Mouse (Mus musculus) embryo, embryonic 10.5 days (tissue): Measurements from ENCODE around the gene Nek10.
A peak's percentile ranks its signal among the peaks of the same experiment; 100 is the strongest.
"Not testable (repeated sequence)": the region's sequence is repeated elsewhere in the genome, so short reads cannot be mapped to it uniquely, and the experiment has no call there.

Experiments
- DNase-seq: peaks from one replicate; pipeline ENCODE4 v3.0.0-alpha.2; 2015; ENCODE audit warnings: low spot score

The Nek10 gene

DNA sequence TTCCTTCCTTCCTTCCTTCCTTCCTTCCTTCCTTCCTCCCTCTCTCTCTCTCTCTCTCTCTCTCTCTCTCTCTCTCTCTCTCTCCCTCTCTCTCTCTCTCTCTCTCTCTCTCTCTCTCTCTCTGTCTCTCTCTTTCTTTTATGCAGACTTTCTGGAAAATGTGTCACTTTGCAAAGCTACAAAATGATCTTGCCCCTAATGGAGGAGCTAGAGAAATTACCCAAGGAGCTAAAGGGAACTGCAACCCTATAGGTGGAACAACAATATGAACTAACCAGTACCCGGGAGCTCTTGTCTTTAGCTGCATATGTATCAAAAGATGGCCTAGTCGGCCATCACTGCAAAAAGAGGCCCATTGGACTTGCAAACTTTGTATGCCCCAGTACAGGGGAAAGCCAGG is at the start of gene Nek10:
Nek10 (plus strand) TSS at position 301 of the 400 bp plus-strand sequence.
- DNase-seq, result not testable (repeated sequence)

DNA sequence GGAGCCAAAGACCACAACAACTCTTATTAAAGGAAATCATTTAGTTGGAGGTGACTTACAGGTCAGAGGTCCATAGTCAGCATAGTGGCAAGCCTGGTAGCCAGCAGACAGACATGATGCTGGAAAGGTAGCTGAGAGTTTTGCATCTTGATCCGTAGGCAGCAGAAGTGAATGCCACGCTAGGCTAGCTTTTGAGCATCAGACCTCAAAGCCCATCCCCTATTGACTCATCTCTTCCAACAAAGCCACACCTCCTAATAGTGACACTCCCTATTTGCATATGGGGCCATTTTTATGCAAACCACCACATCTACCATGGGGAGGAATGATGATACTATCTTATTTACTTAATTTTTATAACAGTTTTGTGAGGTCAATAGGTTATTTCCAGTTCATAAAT is 22.0 kb upstream of the Nek10 start:
- DNase-seq, result no peak

DNA sequence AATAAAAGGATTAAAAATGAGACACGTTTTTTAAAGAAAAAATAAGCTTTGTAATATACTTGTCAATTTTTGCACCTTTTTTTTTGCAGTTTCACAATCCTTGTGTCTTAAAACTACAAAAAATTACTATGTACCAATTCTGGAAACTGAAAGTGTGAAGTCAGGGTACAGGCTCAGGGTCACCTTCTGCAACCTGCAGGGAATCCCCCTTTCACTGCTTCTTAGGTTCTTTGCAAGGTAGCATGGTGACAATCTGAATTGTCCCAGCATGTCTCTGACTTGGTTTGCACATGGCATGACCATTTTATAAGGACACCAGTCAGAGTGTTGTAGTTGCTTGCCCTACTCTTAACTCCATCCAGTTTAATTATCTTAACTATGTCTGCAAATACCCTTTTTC is 19.0 kb upstream of the Nek10 start:
- no peak for DNase-seq

DNA sequence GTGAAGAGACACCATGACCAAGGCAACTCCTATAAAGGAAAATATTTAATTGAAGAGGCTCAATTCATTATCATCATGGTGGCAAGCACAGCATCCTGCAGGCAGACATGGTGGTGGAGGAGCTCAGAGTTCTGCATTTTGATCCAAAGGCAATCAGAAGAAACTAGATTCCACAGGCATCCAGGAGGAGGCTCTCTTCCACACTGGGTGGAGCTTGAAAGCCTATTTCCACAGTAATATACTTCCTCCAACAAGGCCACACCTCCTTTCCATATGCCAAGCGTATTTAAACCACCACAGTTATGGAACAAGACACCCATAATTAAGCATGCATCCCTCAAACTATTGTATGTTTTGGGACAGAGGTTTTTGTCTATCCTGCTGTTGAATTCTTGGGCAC is 16.2 kb upstream of the Nek10 start:
- no peak for DNase-seq

DNA sequence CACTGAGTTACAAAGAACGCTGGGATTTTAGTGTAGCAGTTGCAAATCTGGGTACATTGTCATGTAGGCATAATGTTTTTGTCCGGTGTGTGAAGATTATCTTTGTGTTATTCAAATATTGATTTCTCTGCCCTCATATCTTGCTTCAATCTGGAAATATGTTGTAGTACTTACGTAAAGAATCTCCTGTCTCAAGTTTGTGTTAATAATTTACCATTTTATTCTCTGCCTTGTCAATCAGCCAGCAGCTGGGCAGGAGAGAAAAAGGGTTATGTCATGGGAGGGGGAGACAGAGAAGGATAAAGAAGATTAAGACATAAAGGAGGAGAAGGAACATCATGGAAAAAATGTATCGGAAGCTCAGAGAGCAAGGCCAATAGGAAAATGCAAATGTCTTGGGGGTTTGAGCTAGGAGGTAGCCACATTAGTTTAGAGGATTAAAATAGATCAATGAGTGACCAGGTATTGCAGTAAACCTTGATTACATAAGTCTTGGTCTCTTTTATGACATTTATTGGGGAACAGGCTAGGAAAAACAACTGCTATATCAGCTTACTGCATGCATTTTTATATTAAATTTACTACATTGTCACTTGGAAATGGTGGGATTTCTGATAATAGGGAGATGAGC is 13.3 kb upstream of the Nek10 start:
- DNase-seq, result no peak

DNA sequence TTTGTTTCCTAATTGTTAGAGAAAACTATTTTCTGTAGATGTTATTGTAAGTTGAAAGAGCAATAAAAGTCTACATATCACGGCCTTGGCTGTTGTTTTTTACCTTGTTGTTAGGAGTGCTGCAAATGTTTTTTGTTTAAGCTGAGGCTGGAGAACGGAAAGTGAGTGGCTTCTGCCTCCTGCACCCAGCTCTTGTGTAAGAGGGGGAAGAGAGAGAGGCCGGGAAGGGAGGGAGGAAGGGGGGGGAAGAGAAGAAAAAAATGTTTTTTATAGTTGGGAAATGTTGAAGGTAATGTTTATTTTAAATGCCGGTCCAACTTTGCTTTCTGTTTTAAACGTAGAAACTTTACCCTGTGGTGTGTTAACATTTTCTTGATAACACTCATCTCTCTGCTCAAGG is 3.4 kb upstream of the Nek10 start:
- DNase-seq, result no peak

DNA sequence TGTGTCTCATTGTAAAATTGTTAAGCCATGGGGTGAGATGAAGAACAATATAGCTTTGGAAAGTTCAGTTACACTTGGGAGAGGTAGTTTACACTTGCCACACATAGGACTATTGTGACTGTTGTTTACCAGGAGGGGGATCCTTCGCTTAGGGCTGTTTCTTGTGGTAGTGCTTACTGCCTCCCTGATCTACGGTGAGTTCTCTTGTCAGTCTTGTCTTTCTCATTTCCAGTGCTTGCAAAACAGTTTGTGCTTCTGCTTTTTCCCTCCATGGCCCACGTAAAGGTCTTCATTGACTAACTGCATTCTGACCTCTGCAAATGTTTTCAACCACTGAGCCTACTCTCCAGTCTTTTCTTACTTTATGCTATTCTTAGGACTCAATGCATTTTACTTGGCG is 2.9 kb upstream of the Nek10 start:
- no peak for DNase-seq

DNA sequence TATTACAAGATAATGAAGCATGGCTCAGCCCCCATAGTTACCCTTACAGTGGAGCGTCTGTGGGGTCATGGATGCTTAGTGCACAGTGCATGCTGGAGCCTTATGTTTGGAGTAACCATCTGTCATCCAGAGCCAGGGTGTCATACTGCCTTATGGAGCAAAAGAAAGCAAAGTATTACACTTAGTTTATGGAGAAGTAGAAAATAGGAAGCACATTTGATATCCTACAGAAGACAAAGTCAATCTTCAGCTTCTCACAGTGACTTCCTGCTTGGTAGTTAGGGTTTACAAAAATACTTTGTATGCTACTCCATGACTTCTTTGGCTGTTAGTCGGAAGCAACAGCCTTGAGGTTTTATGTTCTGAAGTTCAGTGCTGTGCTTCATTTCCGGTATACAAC is 2.4 kb upstream of the Nek10 start:
- no peak for DNase-seq

DNA sequence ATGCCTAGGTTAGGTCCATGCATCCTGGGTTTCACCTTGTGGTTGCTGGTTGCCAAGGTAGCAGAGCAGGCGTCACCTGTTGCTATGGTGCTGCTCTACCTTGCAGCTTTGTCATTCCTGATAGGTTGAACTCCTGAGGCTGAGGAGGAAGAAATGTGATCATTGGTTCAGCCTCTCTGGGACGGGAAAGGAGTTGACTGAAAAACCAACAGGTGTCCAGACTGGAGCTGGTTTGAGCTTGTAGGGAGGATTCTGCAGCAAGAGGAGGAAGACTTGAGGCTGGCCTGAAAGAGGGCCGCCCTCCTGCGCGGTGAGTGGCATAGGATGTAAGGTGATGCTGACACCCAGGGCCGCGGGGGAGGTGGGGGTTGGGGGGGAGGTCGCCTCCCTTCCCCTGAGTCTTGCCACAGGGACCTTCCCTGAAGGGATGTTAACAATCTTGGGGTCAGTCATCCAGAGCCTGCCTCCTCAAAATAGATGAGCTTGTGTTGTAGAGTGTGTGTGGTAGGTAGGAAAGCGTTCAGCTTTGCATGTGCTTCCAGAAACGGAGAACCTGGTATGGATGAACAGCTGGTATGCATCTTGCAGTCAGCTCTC is 804 bp downstream of the Nek10 start:
- DNase-seq, result peak; percentile 44

DNA sequence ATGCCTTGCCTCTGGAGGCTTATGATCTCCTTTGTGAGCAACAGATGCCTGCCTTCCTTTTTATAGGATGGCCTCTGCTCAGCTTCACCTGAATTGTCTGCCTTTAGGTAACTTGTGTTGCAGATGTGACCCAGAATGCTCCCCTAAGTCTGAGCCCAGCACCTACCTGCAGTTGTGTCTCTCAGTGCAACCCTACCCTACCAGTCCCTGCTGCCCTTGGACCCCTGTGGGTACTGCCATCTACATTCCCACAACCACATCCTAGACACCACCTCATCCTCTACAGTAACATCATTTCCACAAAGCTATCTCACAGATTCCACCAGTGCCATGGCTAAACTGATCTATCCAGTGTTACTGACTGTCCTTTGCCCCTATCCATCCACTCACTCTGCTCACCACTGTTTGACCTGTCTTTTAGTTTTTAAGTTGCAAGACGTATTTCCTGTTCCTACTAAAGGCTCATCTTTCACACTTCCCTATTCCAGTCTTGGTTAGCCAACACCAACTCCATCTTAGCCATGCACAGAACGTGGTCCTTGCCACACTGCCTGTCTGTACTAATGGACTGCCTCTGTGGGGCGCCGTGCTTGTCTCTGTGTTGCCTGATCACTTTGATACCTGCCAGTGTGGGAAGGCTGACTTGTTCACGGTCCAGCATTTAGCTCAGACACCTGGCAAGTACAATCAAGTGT is 1.4 kb downstream of the Nek10 start:
- DNase-seq, result no peak

DNA sequence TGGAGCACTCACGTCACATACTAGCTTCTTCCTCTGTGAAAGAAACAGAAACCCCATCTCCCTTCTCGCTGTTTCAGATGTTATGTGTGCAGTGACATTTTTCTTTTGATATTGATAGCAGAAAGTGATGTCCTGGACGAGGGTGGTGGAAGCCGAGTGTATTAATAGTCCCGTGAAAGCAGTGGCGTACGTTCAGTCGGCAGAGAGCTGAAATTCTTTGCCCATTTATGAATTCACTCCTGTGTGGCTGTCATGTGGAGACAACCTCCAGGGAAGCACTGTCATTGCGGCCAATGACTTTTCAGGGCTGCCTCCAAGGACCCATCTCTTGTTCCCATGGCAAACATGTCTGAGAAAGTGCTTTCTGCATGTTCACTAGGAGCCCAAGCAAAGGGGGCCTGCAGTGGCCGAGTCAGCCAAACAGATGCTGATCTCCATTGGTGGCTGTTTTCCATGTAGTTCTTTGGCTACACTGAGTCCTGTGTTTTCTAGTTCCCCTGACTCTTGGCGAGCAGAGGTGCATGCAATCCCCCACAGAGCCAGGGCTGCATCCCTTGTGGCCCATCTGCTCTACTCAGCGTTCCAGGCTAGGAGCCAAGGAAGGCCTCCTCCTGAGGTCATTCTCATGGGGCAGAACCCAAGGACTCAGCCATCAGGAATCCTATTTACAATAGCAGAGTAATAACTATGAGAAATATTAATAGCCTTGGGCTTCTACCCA is 29.5 kb downstream of the Nek10 start:
- no peak for DNase-seq

DNA sequence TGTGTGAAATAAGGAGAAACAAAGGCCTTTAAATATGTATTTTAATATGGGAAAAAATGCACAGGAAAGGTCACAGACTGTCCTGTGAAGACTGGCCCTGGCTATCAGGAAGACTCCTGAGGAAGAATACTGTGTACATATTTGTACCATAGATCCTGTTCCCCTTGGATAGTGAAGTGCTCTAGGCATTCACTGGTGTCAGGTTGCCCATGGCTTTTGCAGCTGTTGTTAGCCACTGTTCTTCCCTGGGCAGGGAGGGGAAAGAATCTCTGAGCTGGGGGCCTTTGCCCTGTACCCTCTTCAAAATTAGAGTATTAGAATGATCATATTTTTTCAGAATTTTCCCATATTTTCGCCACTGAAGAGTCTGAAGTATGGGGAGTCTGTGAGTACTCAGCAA is 30.3 kb downstream of the Nek10 start:
- DNase-seq, result peak; percentile 10

DNA sequence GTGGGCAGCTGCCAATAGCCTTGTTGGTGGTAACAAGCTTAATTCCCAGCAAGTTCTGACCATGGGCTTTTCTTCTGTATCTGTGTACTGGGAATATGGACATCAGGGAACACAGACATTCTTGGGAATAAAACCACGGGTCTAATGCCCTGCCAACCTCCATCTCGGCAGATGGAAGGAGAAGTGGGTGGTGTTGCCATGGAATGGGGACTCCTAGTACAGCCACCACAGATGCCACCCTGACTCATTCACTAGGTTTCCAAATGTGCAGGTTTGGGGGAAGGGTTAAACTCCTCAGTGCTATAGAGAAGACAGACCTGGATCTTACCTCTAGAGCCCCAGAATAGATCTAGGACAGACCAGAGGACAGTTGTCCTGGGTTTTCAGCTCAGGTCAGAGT is 31.1 kb downstream of the Nek10 start:
- no peak for DNase-seq

DNA sequence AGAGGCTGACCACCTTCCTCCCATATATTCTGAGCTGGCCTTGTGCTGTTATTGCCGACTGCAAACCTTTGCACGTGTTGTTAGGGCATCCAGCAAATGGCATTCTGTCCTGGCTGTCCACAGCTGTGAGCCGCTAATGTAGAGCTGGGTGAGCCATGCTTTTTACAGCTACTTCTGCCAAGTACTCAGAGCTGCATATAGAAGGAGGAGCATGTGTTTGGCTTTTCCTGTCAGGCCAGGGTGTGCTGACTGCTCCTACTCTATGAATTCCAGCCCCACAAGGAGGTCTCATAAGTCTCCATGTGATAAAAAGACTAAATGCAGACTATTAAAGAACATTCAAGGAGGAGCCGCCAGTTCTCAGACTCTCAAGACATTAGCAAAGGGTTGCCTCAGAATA is 34.4 kb downstream of the Nek10 start:
- no peak for DNase-seq

DNA sequence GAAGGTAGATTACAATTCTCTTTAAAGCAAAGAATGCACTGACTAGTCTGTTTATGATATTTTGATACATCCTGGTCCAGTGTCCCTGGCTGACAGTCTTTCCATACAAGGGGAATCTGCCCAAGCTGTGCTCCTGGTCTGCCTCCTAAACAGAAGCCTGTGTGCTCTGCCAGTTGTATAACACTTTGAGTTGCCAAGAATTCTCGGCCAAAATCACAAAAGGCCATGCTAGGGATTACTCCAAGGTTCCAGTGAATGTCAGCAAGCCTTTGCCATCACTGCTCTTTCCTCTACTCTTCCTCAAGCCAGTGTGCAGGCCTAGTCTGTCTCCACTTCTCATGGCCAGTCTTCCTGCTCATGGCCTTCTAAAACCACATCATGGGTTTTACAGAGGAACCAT is 34.9 kb downstream of the Nek10 start:
- DNase-seq, result no peak

DNA sequence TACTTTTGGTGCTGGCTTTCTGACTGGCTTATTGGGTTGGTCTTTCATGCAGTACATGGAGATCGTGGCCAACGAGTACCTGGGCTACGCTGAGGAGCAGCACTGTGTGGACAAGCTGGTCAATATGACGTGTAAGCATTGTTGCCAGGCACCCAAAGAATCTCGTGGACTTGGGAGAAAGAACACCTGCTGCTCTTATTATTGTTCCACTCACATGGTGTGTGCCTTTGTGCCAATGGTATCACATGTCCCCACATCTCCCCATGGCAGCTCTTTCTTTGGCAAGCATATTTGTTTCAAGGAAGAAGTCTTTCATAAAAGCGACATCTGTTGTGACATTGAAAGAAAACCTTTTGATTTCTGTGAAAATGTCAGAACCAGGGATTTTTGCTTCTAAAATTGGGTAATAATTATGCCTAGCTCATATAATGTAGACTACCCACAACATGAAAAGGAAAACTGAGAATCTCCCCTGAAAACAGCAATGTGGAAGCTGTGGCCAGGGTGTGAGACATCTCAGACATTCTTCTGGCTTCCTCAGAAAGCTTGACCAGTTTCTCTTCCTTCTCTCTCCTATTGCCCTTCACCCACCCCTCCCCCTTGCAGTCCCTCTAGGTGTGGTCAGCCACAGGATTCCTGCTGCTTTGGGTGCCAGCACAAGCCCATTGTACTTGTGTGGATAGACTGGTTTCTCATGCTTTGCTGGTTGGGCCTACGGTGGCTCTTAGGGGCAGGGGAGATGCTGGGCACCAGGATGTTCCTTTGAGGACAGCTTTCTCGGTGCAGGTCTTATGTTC is 39.7 kb downstream of the Nek10 start:
- DNase-seq, result no peak

DNA sequence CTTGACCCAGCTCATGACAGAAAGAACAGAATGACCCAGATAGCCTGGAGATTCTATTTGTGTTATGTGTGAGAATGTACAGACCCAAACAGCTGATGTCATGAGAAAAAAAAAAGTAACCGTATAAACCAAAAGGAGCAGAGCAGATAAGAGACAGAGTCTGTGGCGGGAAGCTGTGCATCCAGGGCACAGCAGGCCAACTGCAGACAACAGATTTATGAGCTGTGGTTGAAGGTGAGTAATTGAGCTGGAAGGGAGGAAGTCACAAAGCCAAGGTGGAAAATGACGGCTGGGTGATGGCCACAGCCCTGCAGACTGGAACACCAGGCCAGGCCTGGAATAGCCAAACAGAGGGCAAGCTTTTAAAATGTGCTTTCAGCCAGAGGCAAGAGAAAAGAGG is 49.6 kb downstream of the Nek10 start:
- peak; percentile 9 for DNase-seq

DNA sequence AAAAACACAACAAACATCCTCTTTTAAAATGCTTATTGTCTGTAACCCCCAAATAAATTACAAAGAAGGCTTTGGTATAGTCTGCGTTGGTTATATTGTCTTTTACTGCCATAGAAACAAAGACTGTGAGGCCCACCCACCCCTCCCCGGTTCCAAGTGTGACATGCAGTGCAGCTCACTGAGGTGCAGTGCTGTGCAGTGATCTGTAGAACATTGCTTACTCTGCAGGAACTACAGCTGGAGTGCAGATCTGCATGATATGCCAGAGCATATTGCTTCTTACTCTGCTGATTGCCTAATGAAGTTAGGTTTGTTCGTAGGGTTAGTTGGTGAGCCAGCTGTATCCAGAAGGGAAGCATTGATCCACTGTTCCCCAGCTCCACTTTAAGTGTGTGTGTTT is 57.1 kb downstream of the Nek10 start:
- DNase-seq, result no peak

DNA sequence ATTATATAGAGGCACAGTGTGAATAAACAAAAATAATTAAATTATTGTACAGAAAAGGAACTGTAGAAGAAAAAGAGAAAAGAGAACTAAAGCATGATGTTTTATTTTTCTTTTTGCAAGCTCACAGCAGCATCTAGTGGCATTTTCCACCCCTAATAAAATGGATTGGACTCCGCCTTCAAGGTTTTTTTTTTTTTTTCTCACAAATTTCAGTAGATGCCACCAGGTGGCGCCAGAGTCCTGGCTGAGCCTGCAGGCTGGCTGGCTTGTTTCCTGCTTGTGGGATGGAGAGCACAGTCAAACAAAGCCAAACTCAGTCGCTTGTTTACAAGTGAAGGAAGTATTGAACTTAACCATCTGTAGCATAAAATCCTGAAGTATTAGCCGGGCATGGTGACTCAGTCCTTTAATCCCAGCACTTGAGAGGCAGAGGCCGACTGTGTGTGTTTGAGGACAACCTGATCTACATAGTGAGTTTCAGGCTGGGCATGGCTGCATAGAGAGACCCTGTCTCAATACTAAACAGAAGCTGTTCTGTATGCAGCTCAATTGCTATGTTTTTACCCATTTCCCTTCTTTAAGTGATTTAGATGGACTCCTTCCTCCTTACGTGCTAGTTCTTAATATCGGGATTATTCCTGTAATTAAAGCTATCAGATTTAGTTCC is 60.6 kb downstream of the Nek10 start:
- peak; percentile 88 for DNase-seq

DNA sequence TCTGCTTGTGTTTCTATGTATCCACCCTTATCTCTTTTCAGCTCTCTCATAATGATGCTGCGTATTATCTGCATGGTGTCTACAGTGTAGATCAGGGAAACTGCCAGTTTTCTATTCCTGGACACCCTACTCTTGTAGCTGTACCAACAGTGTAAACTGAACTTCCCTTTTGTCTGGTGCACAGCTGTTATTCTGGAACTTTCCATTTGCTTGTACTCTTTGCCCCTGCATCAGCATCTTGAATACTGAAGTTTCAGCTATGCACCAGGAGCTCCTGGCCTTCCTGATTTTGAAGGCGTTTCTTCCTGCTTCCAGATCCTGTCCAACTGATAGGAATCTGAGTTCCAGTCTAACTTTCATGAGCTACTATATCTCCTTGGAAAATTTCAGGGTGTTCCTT is 66.0 kb downstream of the Nek10 start:
- DNase-seq, result no peak

DNA sequence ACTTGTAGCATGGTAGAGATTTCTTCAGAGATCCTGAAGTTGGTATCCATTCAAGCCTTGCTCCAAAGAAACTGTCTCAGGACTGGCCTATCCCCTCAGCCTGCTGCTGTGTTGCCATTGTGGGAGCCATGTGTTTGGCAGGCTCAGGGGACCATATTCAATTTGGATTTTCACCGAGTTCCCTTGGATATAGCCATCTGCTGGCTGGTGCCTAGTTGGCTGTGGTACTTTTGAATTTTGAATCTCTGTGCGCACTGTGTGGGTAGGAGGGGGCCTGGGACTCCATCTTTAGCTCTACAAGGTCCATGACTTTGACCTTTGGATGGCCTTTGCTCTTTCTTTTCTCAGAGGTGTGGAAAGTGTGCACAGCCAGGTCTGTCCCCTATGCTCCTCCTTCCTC is 66.8 kb downstream of the Nek10 start:
- no peak for DNase-seq

DNA sequence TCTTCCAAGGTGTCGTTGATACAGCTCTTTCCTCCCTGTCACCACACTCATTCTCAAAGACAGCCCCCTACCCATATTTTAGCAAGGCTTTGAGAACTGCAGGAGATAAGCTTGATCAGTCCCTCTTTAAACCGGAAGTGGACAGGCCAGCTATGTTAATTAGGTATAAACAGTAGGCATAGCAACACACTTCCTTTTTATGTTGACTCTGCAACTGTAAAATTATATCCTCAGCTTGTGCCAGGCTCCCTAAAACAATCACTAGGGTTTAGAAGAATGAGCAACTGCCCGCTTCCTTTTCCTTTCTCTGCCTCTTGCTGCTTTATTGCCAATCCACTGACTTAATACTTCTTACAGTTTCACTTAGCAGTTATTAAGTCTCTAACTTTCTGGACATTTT is 67.2 kb downstream of the Nek10 start:
- DNase-seq, result no peak
